Mouse (Mus musculus): ENCODE measurements at regions not wholly inside any gene's neighbourhood (a gene's known extent, or its start where the extent isn't known, plus 50 kb on each side); places are given as distances from the start of the nearest gene placed in this dataset.

DNA sequence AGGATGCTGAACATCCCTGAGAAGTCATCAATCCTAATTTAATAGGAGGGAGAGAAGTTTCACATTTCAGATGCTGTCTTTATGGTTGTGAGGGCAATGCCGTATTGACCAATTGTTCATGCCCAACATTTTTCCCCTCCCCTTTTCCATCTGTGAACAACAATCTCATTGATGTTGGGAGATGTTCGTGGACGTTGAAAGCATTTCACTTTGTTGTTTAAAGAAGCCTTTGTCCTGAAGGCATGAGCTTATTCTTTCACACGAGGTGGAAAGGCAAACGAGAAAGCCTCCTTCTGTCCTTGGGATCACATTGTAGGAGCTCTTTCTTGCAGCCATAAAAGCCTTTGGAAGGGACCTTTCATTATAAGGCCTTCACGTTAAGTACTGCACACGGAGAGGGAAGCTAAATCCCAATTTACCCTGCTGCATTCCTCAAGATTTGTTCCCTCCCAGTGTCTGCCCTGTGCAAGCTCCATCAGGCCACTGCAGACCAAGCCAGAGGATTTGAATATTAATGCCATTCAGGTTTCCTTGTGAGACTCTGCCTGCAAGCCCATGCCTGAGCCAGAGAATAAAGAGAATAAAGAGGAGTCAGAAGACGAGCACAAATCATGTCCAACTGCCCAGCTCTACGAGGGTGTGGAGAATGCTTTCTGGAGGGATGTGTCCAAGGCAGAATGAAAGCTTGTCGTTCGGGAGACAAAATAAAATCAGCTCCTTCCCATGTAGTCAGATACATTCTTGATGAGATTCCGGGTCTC lies 195.4 kb downstream of the Tmem38b start:
- ATAC-seq (ENCODE audit: low FRiP score, low TSS enrichment) (no peak), DNase-seq (ENCODE audit: low spot score) (no peak)
- Histone ChIP-seq H3K4me1 (replicated peaks; ENCODE audit: control insufficient read depth, insufficient read depth) (no peaks in the 10 kb centered on the region), H3K4me2 (replicated peaks; ENCODE audit: low read depth) (no peak overlapping the region), H3K36me3 (ENCODE audit: control insufficient read depth, insufficient read depth, low read length) (no peaks in the 10 kb centered on the region), H3K4me3 (ENCODE audit: low read depth, low read length) (no peak overlapping the region), H3K27me3 (ENCODE audit: control insufficient read depth, insufficient read depth, low read length) (no peaks in the 10 kb centered on the region), H3K9me3 (ENCODE audit: control insufficient read depth, low read length) (no peaks in the 10 kb centered on the region), H3K27ac (replicated peaks) (0 out of 2 replicates have a peak overlapping the region, but pooled peaks have one; percentile 14), H3K9ac (ENCODE audit: low read length) (no peak overlapping the region)
- 39% methylated on average over 12 of the region's 12 CpGs for WGBS
- no peak for TF ChIP-seq EP300 (optimal IDR thresholded peaks at IDR 0.05)
- TF ChIP-seq CTCF (IDR thresholded peaks at IDR 0.05; ENCODE audit: low read depth), result no peak

DNA sequence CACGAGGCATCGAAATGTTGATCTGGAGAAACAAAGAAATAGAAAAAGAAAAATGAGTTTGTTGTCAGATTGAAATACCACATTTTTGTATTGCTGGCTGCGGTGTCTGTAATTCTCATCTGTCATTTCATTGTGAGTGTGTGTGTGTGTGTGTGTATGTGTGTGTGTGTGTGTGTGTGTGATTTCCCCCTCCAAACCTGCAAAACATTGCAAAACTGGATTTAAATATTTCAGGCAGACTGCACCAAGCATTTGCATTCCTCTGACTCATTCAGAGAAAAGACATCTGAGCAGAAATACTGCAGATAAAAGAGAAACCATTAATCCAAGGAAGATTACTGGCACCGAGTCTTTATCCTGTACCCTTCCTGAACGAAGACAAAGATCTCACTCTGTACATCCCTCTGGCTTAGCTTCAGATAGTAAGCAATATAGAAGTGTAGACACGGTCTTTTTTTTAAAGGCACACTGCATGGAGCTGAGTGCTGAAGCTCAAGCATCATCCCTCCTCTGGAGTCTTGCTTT lies 196.1 kb downstream of the Tmem38b start:
- H3K27ac ChIP-seq (replicated peaks), result no peak overlapping the region
- H3K27me3 ChIP-seq (ENCODE audit: control insufficient read depth, insufficient read depth, low read length), result no peaks in the 10 kb centered on the region

DNA sequence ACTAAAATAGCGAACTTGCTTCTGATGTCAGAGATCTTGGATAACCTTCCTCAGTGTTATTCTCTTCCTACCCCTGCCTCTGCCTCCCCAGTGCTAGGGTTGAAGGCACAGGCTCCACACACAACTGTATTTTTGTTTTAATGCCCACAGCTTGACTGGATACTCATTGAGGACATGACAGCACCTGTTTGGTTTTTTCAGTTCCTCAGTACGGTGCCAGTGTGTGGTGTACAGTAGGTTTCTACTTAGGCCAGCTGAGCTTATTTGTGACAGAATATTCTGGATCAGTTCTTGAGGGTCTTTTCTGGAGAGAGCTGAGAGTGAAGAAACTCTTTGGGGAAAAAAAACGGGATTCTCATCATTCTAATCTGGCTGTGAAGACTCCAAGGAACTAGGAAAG lies 201.1 kb downstream of the Tmem38b start:
- H3K4me1 ChIP-seq (replicated peaks; ENCODE audit: control insufficient read depth, insufficient read depth), result no peaks in the 10 kb centered on the region
- no peaks in the 10 kb centered on the region for H3K27me3 ChIP-seq (ENCODE audit: control insufficient read depth, insufficient read depth, low read length)
- H3K4me3 ChIP-seq (ENCODE audit: low read depth, low read length), result no peak overlapping the region
- ATAC-seq (ENCODE audit: low FRiP score, low TSS enrichment) (no peak), DNase-seq (ENCODE audit: low spot score) (no peak)
- WGBS, result 69% methylated on average over 3 of the region's 3 CpGs
- H3K4me2 ChIP-seq (replicated peaks; ENCODE audit: low read depth), result no peak overlapping the region
- H3K27ac ChIP-seq (replicated peaks), result no peak overlapping the region
- no peaks in the 10 kb centered on the region for H3K36me3 ChIP-seq (ENCODE audit: control insufficient read depth, insufficient read depth, low read length)
- TF ChIP-seq EP300 (optimal IDR thresholded peaks at IDR 0.05) (no peak), CTCF (IDR thresholded peaks at IDR 0.05; ENCODE audit: low read depth) (no peak)
- H3K9me3 ChIP-seq (ENCODE audit: control insufficient read depth, low read length), result no peaks in the 10 kb centered on the region
- H3K9ac ChIP-seq (ENCODE audit: low read length), result no peak overlapping the region

More for the DNA sequence above, 196.1 kb downstream of the Tmem38b start:
- 34% methylated on average over 6 of the region's 6 CpGs for WGBS
- TF ChIP-seq CTCF (IDR thresholded peaks at IDR 0.05; ENCODE audit: low read depth) (no peak), EP300 (optimal IDR thresholded peaks at IDR 0.05) (no peak)
- H3K9ac ChIP-seq (ENCODE audit: low read length), result no peak overlapping the region
- no peak overlapping the region for H3K4me2 ChIP-seq (replicated peaks; ENCODE audit: low read depth)
- no peaks in the 10 kb centered on the region for H3K9me3 ChIP-seq (ENCODE audit: control insufficient read depth, low read length)
- H3K36me3 ChIP-seq (ENCODE audit: control insufficient read depth, insufficient read depth, low read length), result no peaks in the 10 kb centered on the region
- DNase-seq (ENCODE audit: low spot score) (no peak), ATAC-seq (ENCODE audit: low FRiP score, low TSS enrichment) (no peak)
- H3K4me3 ChIP-seq (ENCODE audit: low read depth, low read length), result no peak overlapping the region
- H3K4me1 ChIP-seq (replicated peaks; ENCODE audit: control insufficient read depth, insufficient read depth), result no peaks in the 10 kb centered on the region

- 17% methylated on average over 5 of the region's 5 CpGs for WGBS
- no peaks in the 10 kb centered on the region for H3K9me3 ChIP-seq (ENCODE audit: control insufficient read depth, low read length)
- DNase-seq (ENCODE audit: low spot score), result no peak
- H3K27me3 ChIP-seq (ENCODE audit: control insufficient read depth, insufficient read depth, low read length), result no peaks in the 10 kb centered on the region
- TF ChIP-seq CTCF (IDR thresholded peaks at IDR 0.05; ENCODE audit: low read depth), result no peak
- no peak for TF ChIP-seq EP300 (optimal IDR thresholded peaks at IDR 0.05)
- no peak overlapping the region for H3K27ac ChIP-seq (replicated peaks)
- H3K4me1 ChIP-seq (replicated peaks; ENCODE audit: control insufficient read depth, insufficient read depth), result no peaks in the 10 kb centered on the region
- H3K4me2 ChIP-seq (replicated peaks; ENCODE audit: low read depth), result no peak overlapping the region
- H3K9ac ChIP-seq (ENCODE audit: low read length), result no peak overlapping the region
- no peaks in the 10 kb centered on the region for H3K36me3 ChIP-seq (ENCODE audit: control insufficient read depth, insufficient read depth, low read length)
- no peak overlapping the region for H3K4me3 ChIP-seq (ENCODE audit: low read depth, low read length)
- ATAC-seq (ENCODE audit: low FRiP score, low TSS enrichment), result no peak
These were observed 201.9 kb downstream of the Tmem38b start for GRCm38 (mm10) chr4:54027565-54028237.

GRCm38 (mm10) chr4:54045258-54046029 lies 219.6 kb downstream of the Tmem38b start:
- ATAC-seq (ENCODE audit: low FRiP score, low TSS enrichment), result no peak
- 53% methylated on average over 14 of the region's 14 CpGs for WGBS

More at GRCm38 (mm10) chr4:54045258-54046029, 219.6 kb downstream of the Tmem38b start:
- Histone ChIP-seq H3K9me3 (ENCODE audit: control insufficient read depth, low read length) (no peaks in the 10 kb centered on the region), H3K27ac (replicated peaks) (no peak overlapping the region), H3K4me1 (replicated peaks; ENCODE audit: control insufficient read depth, insufficient read depth) (no peaks in the 10 kb centered on the region), H3K27me3 (ENCODE audit: control insufficient read depth, insufficient read depth, low read length) (no peaks in the 10 kb centered on the region), H3K4me3 (ENCODE audit: low read depth, low read length) (no peak overlapping the region), H3K36me3 (ENCODE audit: control insufficient read depth, insufficient read depth, low read length) (no peaks in the 10 kb centered on the region), H3K4me2 (replicated peaks; ENCODE audit: low read depth) (no peak overlapping the region), H3K9ac (ENCODE audit: low read length) (no peak overlapping the region)
- TF ChIP-seq EP300 (optimal IDR thresholded peaks at IDR 0.05) (no peak), CTCF (IDR thresholded peaks at IDR 0.05; ENCODE audit: low read depth) (no peak)
- no peak for DNase-seq (ENCODE audit: low spot score)

Data from stomach, postnatal 0 days (tissue).